Mouse (Mus musculus) liver, postnatal 0 days (tissue): ENCODE measurements at regions not wholly inside any gene's neighbourhood (a gene's known extent, or its start where the extent isn't known, plus 50 kb on each side); places are given as distances from the start of the nearest gene placed in this dataset.

ENCODE experiments used
- ATAC-seq: fragments of 200-750 bp; cut with Nextera tagmentation; 2 replicates; pipeline ENCODE4 v1.8.0; 2017; ENCODE audit warnings: mild to moderate bottlenecking, moderate library complexity
- DNase-seq: peaks from one replicate; pipeline ENCODE4 v3.0.0-alpha.2; 2016
- H3K27ac ChIP-seq: fragments of 300-500 bp; sonication (generic); 2 replicates; pipeline ENCODE4 v1.5.1; 2014; ENCODE audit warnings: antibody characterized with exemption, moderate library complexity, mild to moderate bottlenecking, low read depth
- H3K27me3 ChIP-seq: fragments of 300-500 bp; sonication (generic); 2 replicates; pipeline ENCODE4 v1.6.1; 2014; ENCODE audit warnings: low read length, control low read depth, mixed read lengths; ENCODE audit not compliant: insufficient read depth
- H3K36me3 ChIP-seq: fragments of 300-500 bp; sonication (generic); replicated peaks from 2 replicates; pipeline ENCODE4 v1.6.1; 2014; ENCODE audit warnings: mild to moderate bottlenecking, control low read depth, low read length, moderate library complexity, mixed read lengths; ENCODE audit not compliant: insufficient read depth
- H3K4me1 ChIP-seq: fragments of 300-500 bp; sonication (generic); 2 replicates; pipeline ENCODE4 v1.6.1; 2014; ENCODE audit warnings: antibody characterized with exemption, mild to moderate bottlenecking, control low read depth; ENCODE audit not compliant: insufficient read depth
- H3K4me2 ChIP-seq: fragments of 300-500 bp; sonication (generic); 2 replicates; pipeline ENCODE4 v1.6.1; 2014; ENCODE audit warnings: low read depth, mild to moderate bottlenecking, low read length, moderate library complexity, mixed read lengths
- H3K4me3 ChIP-seq: fragments of 300-500 bp; sonication (generic); 2 replicates; pipeline ENCODE4 v1.5.1; 2014; ENCODE audit warnings: low read depth, low read length
- H3K9ac ChIP-seq: fragments of 300-500 bp; sonication (generic); replicated peaks from 2 replicates; pipeline ENCODE4 v1.6.1; 2014; ENCODE audit warnings: mild to moderate bottlenecking, moderate library complexity
- H3K9me3 ChIP-seq: fragments of 300-500 bp; sonication (generic); 2 replicates; pipeline ENCODE4 v1.6.1; 2016; ENCODE audit warnings: mild to moderate bottlenecking, control low read depth, low read length, mixed read lengths
- CTCF ChIP-seq: sonication (generic); IDR thresholded peaks from 2 replicates; pipeline ENCODE4 v1.5.1; 2016; ENCODE audit warnings: antibody characterized with exemption, low read depth
- EP300 ChIP-seq: IDR thresholded peaks from 2 replicates; pipeline ENCODE4 v1.6.1; 2016; ENCODE audit warnings: antibody characterized with exemption, low read depth, mild to moderate bottlenecking
- WGBS: fragments of 180-500 bp; shearing (Covaris S2); extraction: QIAGEN DNeasy Blood & Tissue Kit; methylation state at CpG from one replicate; pipeline ENCODE4 v1.1.7; 2014; ENCODE audit not compliant: insufficient replicate concordance; 5-methylcytosine and 5-hydroxymethylcytosine counted together

DNA sequence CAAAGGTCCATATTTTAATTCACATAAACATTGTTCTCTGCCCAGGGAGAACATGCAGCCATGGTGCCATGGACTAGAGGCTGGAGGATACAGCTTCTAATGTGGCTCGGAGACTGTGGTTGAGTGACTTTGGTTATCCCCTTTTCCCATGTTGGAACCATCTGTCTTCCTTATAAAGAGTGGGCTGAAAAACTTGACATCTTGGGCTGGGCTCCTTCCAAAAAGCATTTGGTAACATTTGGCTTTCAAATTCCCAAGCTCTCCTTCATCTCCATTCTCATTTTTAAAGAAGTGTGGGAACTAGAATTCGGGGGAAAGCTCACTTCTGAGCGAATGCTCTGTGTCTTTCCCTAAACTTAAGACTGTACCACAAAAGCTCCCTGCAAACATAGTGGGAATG is 50.3 kb upstream of the Cxcl12 start:
- Histone ChIP-seq H3K9ac (no peak overlapping the region), H3K27ac (no peak overlapping the region), H3K36me3 (no peaks in the 10 kb centered on the region), H3K4me1 (no peaks in the 10 kb centered on the region), H3K9me3 (no peaks in the 10 kb centered on the region), H3K27me3 (no peaks in the 10 kb centered on the region), H3K4me2 (no peak overlapping the region), H3K4me3 (no peak overlapping the region)
- no peak for TF ChIP-seq CTCF
- no peak for TF ChIP-seq EP300
- 76% methylated on average over 3 of the region's 3 CpGs for WGBS
- no peak for DNase-seq
- no peak for ATAC-seq
